Mouse (Mus musculus) liver, embryonic 14.5 days (tissue): Measurements from ENCODE around the gene Pcdh17. TPM values are rescaled to one million over a fixed set of nuclear protein-coding genes. Genes with fewer than 3 reads are reported as not detected.

ENCODE experiments used
- ATAC-seq: fragments of 200-750 bp; cut with Nextera tagmentation; 2 replicates; pipeline ENCODE4 v1.8.0; 2017; ENCODE audit warnings: moderate number of reproducible peaks, mild to moderate bottlenecking, moderate library complexity; ENCODE audit not compliant: insufficient read depth
- DNase-seq, 3 experiments: peaks; one replicate each; pipeline ENCODE4 v3.0.0-alpha.2; 2012 to 2013; ENCODE audit warnings: low read depth in 3 of 3, low spot score in 3 of 3
- H3K27ac ChIP-seq: fragments of 300-500 bp; sonication (generic); 2 replicates; pipeline ENCODE4 v1.5.1; 2014; ENCODE audit warnings: moderate library complexity, mild to moderate bottlenecking, control low read depth, inconsistent platforms
- H3K27me3 ChIP-seq: fragments of 300-500 bp; sonication (generic); 2 replicates; pipeline ENCODE4 v1.6.1; 2014; ENCODE audit warnings: mild to moderate bottlenecking, low read length, moderate library complexity; ENCODE audit not compliant: control insufficient read depth, insufficient read depth
- H3K36me3 ChIP-seq: fragments of 300-500 bp; sonication (generic); replicated peaks from 2 replicates; pipeline ENCODE4 v1.6.1; 2014; ENCODE audit warnings: low read depth; ENCODE audit not compliant: control insufficient read depth, insufficient read depth
- H3K4me1 ChIP-seq, 2 experiments: fragments of 200-500 bp in 1 of 2; fragments of 300-500 bp in 1 of 2; sonication (generic) in 1 of 2; replicated peaks; 2 replicates each; pipeline ENCODE4 v1.6.1; 2012 to 2014; ENCODE audit warnings: antibody characterized with exemption in 1 of 2, inconsistent platforms in 1 of 2, low read length in 1 of 2; ENCODE audit not compliant: control insufficient read depth in 2 of 2, insufficient read depth in 2 of 2
- H3K4me2 ChIP-seq: fragments of 300-500 bp; sonication (generic); 2 replicates; pipeline ENCODE4 v1.6.1; 2014; ENCODE audit warnings: low read depth, mild to moderate bottlenecking, control low read depth, moderate library complexity
- H3K4me3 ChIP-seq, 2 experiments: fragments of 200-500 bp in 1 of 2; fragments of 300-500 bp in 1 of 2; sonication (generic) in 1 of 2; 2 replicates each; pipeline ENCODE4 v1.5.1; 2012 to 2014; ENCODE audit warnings: low read depth in 2 of 2, low read length in 2 of 2, mild to moderate bottlenecking in 2 of 2, control low read depth in 1 of 2, inconsistent platforms in 1 of 2, moderate library complexity in 1 of 2; ENCODE audit not compliant: insufficient read depth in 1 of 2
- H3K9ac ChIP-seq: fragments of 300-500 bp; sonication (generic); replicated peaks from 2 replicates; pipeline ENCODE4 v1.6.1; 2014; ENCODE audit warnings: mild to moderate bottlenecking, control low read depth, moderate library complexity
- H3K9me3 ChIP-seq: fragments of 300-500 bp; sonication (generic); 2 replicates; pipeline ENCODE4 v1.6.1; 2016; ENCODE audit warnings: low read length, mixed read lengths; ENCODE audit not compliant: control insufficient read depth
- CTCF ChIP-seq: IDR thresholded peaks from 2 replicates; pipeline ENCODE4 v1.5.1; 2016; ENCODE audit warnings: antibody characterized with exemption, low read depth, control low read depth
- EP300 ChIP-seq: IDR thresholded peaks from 2 replicates; pipeline ENCODE4 v1.6.1; 2016; ENCODE audit warnings: antibody characterized with exemption, low read depth
- WGBS: fragments of 180-500 bp; shearing (Covaris S2); extraction: QIAGEN DNeasy Blood & Tissue Kit; methylation state at CpG from one replicate; pipeline ENCODE4 v1.1.7; 2014; ENCODE audit not compliant: insufficient replicate concordance; 5-methylcytosine and 5-hydroxymethylcytosine counted together
- polyA plus RNA-seq, 2 experiments: library from polyadenylated mRNA; depleted of rRNA in 1 of 2; stranded (reverse) in 1 of 2; unstranded in 1 of 2; fragments of >200 nt; fragmentation: Nextera tagmentation in 1 of 2; extraction: Ambion mirVana in 1 of 2; gene quantifications; 2 replicates each; pipeline versions ENCODE4 v1.2.1 to v1.2.3; 2012 to 2014

The Pcdh17 gene
- polyA plus RNA-seq, 2 experiments: 0.28 to 0.57 TPM

- peaks cover 31% of the 10 kb centered on the region for H3K27me3 ChIP-seq
- no peaks in the 10 kb centered on the region for H3K9me3 ChIP-seq
- no peak overlapping the region for H3K27ac ChIP-seq
- no peak overlapping the region for H3K9ac ChIP-seq
- H3K36me3 ChIP-seq: no peaks in the 10 kb centered on the region
- ATAC-seq: no peak
- no peak for TF ChIP-seq EP300
- peak; percentile 24; the same call in 1 of the 2 replicates for TF ChIP-seq CTCF
- H3K4me2 ChIP-seq: no peak overlapping the region
- WGBS: 9% methylated on average over 2 of the region's 2 CpGs
- no peaks in the 10 kb centered on the region; a peak in 1 of 4 replicates for H3K4me1 ChIP-seq
- H3K4me3 ChIP-seq: no peak overlapping the region
- DNase-seq: no peak
Measured at GRCm38 (mm10) chr14:84440903-84441302, 2.5 kb upstream of the Pcdh17 start.

GRCm38 (mm10) chr14:84442528-84443287, 655 bp upstream of the Pcdh17 start:
- peak overlapping the region; percentile 63 for H3K4me2 ChIP-seq
- no peak overlapping the region for H3K9ac ChIP-seq
- H3K27ac ChIP-seq: no peak overlapping the region
- peak overlapping the region; percentile 36 to 73 for H3K4me3 ChIP-seq
- ATAC-seq (peak; percentile 40), DNase-seq (no peak)
- 1% methylated on average over 28 of the region's 30 CpGs for WGBS
- no peaks in the 10 kb centered on the region; a peak in 1 of 4 replicates for H3K4me1 ChIP-seq
- TF ChIP-seq EP300 (no peak), CTCF (no peak)
- H3K36me3 ChIP-seq: no peaks in the 10 kb centered on the region
- H3K27me3 ChIP-seq: peaks cover 49% of the 10 kb centered on the region
- no peaks in the 10 kb centered on the region for H3K9me3 ChIP-seq

DNA sequence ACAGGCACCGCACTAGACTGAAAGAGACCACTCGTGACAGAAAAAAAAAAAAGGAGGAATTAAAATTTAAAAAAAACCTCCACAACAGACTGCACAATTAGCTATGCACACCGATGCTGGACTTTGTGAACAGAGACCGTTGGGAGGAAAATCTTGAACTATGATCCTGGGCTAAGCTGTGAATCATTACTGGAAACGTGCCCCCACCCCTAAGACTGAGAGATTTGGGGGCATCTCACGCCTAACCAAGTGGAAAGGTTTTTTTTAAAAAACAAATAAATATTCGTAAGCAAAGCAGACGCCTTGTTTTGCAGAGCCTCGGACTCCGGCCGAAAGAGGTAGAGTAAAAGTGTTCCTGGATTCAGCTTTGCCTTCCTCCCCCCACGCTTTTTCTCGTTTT, 398 bp downstream of the Pcdh17 start:
- H3K4me1 ChIP-seq: no peaks in the 10 kb centered on the region; a peak in 1 of 4 replicates
- H3K9me3 ChIP-seq: no peaks in the 10 kb centered on the region
- H3K27me3 ChIP-seq: peaks cover 58% of the 10 kb centered on the region
- no peak for DNase-seq
- ATAC-seq: no peak
- TF ChIP-seq CTCF: no peak
- no peak for TF ChIP-seq EP300
- peak overlapping the region; percentile 63 for H3K4me2 ChIP-seq
- H3K9ac ChIP-seq: no peak overlapping the region
- no peaks in the 10 kb centered on the region for H3K36me3 ChIP-seq
- H3K27ac ChIP-seq: no peak overlapping the region
- 3% methylated on average over 13 of the region's 13 CpGs for WGBS
- peak overlapping the region; percentile 36 to 39; a peak in 3 of 4 replicates for H3K4me3 ChIP-seq

- Histone ChIP-seq H3K4me2 (peak overlapping the region; percentile 63), H3K9ac (no peak overlapping the region), H3K27me3 (peaks cover 58% of the 10 kb centered on the region), H3K4me1 (no peaks in the 10 kb centered on the region; a peak in 1 of 4 replicates), H3K9me3 (no peaks in the 10 kb centered on the region), H3K27ac (no peak overlapping the region), H3K36me3 (no peaks in the 10 kb centered on the region), H3K4me3 (no peak overlapping the region)
- ATAC-seq: no peak
- WGBS: under 1% methylated on average over 21 of the region's 21 CpGs
- DNase-seq: no peak
- no peak for TF ChIP-seq EP300
- TF ChIP-seq CTCF: no peak
Measured at GRCm38 (mm10) chr14:84444276-84444662, 906 bp downstream of the Pcdh17 start.

DNA sequence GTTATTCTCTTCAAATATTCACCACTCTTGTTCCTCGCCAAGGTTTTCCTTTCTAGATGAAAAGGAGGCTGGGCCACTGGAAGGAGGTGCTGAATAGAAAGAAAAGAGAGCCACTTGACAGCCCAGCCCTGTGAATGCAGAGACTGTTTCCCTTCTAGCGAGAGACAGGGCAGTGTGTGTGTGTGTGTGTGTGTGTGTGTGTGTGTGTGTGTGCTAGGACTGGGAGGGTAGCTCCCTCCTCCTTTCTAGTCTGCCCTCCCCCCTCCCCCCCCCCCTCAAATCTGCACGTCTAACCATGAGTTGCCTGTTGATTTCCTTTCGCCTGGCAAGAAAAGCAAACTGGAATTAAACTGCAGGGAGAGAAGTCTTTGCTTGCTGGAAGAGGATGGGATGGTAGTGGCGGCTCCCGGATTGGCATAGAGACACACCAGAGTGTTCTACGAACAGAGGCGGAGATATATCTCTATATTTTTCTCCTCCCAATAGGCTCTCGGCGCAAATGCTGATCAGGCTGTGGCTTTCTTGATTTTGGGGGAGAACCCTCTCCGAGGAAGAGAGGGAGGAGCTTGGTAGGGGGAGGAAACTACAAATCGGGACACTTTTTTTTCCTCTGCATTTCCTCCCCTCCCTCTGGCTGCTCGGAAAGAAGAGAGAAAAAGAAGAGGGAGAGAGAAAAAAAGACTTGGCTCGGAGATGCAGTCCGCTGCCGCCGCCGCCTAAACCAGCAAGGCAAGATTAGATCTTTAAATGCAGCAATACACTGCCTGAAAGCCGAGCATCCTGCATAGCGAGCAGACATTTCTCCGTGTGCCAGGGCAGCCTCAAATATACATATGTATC, 1.5 kb downstream of the Pcdh17 start:
- Histone ChIP-seq H3K4me2 (peak overlapping the region; percentile 63), H3K27me3 (peaks cover 58% of the 10 kb centered on the region), H3K4me1 (no peaks in the 10 kb centered on the region; a peak in 1 of 4 replicates), H3K9ac (no peak overlapping the region), H3K9me3 (no peaks in the 10 kb centered on the region), H3K27ac (no peak overlapping the region), H3K36me3 (no peaks in the 10 kb centered on the region), H3K4me3 (peak overlapping the region in 1 of 2 experiments; percentile 27; a peak in 2 of 4 replicates)
- no peak for TF ChIP-seq CTCF
- no peak for TF ChIP-seq EP300
- DNase-seq (no peak), ATAC-seq (no peak)
- WGBS: under 1% methylated on average over 21 of the region's 21 CpGs
